Mouse (Mus musculus) right cerebral cortex, adult 2 months (tissue): ENCODE data around the gene Cela3b.
A peak's percentile ranks its signal among the peaks of the same experiment; 100 is the strongest.

ENCODE experiments used
- DNase-seq, 2 experiments: peaks; one replicate each; pipeline ENCODE4 v3.0.0; 2021 to 2022; ENCODE audit warnings: low spot score in 2 of 2

Gene Cela3b

GRCm38 (mm10) chr4:137430502-137430901 is at the start of gene Cela3b:
Gene Cela3b, minus strand, starts transcription at chr4:137430540.
- no peak for DNase-seq

DNA sequence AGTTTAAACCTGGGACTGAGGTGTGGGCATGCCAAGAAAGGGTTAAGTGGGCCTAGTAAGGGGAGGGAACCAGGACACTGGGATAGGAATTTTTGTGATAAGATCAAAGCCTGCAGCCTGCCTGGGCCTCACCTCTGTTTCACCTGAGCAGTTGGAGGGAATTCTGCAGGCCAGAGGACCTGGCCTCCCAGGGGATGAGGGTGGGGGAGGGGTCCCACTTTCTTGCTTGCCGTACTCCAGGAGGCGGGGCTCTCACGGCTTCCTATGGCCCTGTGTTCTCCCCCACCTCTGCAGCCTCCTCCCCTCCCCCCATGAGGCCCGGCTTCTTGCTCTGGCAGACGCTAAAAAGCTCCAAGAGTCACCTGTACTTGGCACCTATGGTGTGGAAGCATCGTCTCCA is 49.4 kb upstream of the Cela3b start:
- DNase-seq, result no peak

DNA sequence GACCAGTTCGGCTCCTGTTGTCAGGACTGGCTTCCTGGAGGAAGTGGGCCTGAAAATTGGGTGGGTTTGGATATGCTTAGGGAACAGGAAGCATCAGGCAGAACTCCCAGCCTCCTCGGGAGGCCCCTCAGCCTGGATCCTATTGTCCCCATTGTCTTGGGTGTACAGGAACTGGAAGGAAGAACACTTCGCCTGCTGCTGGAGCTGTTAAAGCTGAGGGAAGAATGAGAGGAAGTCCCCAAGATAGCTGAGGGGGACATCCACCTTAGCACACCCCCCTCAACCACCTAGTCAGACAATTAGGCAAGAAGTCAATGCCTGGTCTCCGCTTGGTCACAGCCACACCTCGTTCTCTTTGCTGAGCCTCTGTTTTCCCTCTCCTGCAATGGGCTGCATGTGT is 48.0 kb upstream of the Cela3b start:
- DNase-seq, result no peak

GRCm38 (mm10) chr4:137477611-137478010 is 47.3 kb upstream of the Cela3b start:
- DNase-seq, result no peak

- no peak for DNase-seq
Observed at GRCm38 (mm10) chr4:137476761-137477237, 46.5 kb upstream of the Cela3b start.

- peak; percentile 52 to 54 for DNase-seq
Observed at GRCm38 (mm10) chr4:137476065-137476760, 45.9 kb upstream of the Cela3b start.

DNA sequence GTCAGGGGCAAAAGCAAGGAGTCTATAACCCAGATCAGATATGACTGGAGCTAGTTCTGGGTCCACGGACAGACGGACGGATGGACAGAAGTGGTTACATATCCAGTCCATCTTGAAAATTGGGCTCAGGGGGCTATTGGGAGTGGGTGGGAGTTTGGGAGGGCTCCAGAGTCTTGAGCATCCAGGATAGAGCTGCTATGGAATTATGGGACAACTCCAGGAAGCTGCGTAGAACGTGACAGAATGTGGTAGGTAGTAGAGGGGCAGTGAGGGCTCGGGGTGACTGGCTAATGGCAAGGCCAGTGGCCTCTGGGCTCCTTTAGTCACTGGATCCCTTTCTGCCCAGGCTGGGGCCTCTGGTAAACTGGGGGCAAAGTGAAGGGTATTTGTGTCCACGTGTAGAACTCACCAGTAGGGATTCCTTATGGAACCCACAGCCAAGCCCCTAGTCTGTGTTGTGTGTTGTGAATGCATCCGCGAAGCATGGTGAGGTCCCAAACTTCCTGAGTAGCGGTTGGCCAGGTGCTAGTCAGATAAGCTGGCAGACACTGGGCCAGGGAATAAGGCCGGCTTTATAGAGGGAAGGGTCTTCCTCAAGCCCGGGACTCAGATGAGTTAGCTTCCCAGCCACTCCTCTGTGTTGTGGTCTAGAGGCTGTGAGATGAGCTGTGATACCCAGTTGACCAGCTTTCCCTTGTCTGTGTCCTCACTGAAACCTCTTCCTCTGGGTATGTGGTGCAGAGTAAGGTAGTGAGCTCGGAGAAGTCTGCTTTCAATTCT is 45.1 kb upstream of the Cela3b start:
- DNase-seq, result no peak

DNA sequence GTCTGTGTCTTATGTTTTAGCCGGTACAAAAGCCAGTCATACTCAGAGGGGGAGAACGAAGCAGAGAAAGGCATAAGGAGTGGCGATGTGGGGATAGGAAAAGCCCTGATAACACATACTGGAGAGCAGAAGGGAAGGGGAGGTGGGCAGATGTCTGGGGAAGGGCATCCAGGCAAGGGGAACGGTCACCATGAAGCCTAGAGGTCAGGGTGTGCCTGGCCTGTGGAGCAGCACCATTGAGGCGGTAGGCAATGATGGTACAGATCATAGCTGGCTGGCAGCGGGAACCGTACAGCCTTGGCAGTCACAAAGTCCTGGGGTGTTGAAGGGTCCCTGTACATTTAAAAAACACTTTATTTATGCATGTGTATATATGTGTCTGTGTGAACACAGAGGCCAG is 44.4 kb upstream of the Cela3b start:
- DNase-seq, result no peak

DNA sequence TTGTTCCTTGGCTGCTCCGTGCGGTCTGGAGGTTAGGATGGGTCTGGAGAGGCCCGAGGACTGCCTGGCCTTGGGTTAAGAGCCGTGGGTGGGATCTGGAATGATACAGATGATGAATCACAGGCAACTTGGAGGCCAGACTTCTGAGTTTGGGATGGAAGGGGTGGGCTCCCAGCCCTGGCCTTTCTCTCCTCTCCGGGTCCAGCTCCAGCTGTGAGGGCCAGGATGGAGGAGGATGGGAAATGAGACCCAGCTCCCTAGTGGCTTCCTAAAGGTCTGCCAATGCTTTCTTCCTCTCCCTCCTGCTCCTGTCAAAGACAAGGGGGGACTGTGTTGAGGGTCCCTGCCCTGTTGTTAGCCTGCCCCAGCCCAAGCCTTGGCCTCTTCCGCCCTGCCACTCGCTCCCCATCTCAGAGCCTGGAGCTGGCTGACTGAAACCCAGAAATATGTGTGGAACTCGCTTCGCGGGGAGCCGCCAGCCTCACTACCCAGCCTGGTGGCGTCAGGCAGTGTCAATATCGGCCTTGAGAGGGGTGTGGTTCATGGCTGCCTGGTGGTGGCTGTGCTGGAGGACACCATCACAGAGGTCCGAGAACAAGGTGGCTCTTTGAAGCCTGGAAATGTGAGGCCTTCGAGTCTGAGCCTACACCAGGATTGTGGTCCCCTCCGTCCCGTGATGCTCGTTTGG is 43.5 kb upstream of the Cela3b start:
- no peak for DNase-seq

DNA sequence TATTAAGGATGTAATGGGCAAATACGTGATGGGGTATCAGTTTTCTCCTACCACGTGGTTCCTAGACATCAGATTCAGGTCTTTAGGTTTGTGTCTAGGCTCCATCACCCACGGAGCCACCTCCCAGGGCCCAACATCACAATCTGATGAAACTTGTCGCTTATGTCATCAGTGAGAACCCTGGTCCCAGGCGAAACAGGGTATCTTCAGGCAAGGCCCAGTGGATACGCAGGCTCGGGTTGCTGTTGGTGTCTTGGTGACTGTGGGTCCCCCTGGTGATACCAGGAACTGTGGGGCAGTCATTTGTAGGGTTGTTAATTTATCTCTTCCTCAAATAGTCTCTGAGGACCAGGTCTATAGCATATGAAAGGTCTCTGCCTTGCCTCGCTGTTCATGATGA is 42.9 kb upstream of the Cela3b start:
- no peak for DNase-seq

DNA sequence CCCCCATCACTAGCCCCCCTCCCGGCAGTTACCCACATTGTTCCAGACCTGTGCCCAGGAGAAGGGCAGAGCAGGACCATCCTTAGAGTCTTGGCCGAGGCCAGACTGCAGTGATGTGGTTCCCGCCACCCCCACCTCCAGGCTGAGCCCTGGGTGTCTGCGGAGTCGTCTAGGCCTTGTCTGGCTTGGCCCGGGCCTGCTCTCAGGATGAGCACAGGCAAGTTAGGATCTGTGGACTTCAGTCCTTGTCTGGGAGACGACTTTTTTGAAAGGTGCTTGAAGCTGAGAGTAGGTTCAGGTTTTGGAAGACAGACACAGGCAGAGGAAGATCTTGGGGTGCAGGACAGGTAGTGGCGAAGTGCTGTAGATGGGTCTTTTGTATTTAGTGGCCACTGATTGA is 41.0 kb upstream of the Cela3b start:
- no peak for DNase-seq

DNA sequence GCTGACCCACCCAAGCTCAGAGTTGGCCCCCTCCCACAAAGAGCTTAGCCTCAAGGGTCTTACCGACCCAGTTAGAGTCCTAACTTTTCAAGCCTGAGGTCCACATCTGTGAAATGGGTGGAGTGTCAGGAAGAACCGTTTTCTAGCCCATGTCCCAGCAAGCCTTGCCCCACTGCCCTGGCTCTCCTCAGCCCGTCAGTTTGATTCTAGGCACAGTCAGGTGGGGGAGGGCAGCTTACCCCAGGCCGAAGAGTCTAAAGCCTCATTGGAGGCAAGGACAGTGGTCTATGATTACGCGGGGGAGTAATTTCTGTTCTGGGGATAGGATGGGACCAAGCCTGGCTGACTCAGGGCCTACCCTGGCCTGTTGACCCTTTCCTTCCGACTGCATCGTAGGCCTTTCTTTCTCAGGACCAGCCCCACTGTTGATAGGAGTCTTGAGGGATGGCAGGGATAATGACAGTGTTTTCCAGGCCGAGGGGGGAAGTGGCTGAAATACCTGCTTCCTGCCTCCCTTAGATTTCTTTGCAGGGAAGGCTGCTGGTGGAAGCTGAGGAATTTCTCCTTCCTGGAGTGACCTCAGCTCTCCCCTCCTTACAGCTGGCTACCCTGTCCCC is 40.5 kb upstream of the Cela3b start:
- DNase-seq, result no peak

- DNase-seq, result no peak
Observed at GRCm38 (mm10) chr4:137469845-137470692, 39.7 kb upstream of the Cela3b start.

- no peak for DNase-seq
Observed at GRCm38 (mm10) chr4:137469081-137469844, 38.9 kb upstream of the Cela3b start.

- peak; percentile 72 to 73 for DNase-seq
Observed at GRCm38 (mm10) chr4:137468260-137469080, 38.1 kb upstream of the Cela3b start, which contains the start of gene Hspg2. Gene Hspg2, plus strand, starts transcription at chr4:137468769.

- no peak for DNase-seq
Observed at GRCm38 (mm10) chr4:137467525-137467924, 37.2 kb upstream of the Cela3b start.

- DNase-seq, result no peak
Observed at GRCm38 (mm10) chr4:137466991-137467390, 36.7 kb upstream of the Cela3b start.

GRCm38 (mm10) chr4:137465125-137465787 is 34.9 kb upstream of the Cela3b start:
- no peak for DNase-seq
